Mouse (Mus musculus) ES-E14 (cell line): ENCODE results near the gene Gdf9. TPM values are rescaled to one million over a fixed set of nuclear protein-coding genes. Genes with fewer than 3 reads are reported as not detected.
"Not testable (repeated sequence)": the region's sequence is repeated elsewhere in the genome, so short reads cannot be mapped to it uniquely, and the experiment has no call there.

Source experiments
- DNase-seq: peaks from one replicate; pipeline ENCODE4 v3.0.0-alpha.2; 2013; ENCODE audit warnings: low read depth, low spot score
- H3K27ac ChIP-seq: 2 replicates; pipeline ENCODE4 v1.5.1; 2012; ENCODE audit warnings: low read depth, mild to moderate bottlenecking, low read length, moderate library complexity, mixed read lengths; ENCODE audit not compliant: poor library complexity, insufficient read depth, severe bottlenecking
- H3K36me3 ChIP-seq: 2 replicates; pipeline ENCODE4 v1.6.1; 2012; ENCODE audit warnings: mild to moderate bottlenecking, low read length, moderate library complexity, mixed read lengths; ENCODE audit not compliant: control insufficient read depth, poor library complexity, insufficient read depth, severe bottlenecking
- H3K4me1 ChIP-seq, 2 experiments: fragments of 150-350 bp in 1 of 2; sonication (generic) in 1 of 2; 2 replicates each; pipeline ENCODE4 v1.6.1; 2012; ENCODE audit warnings: low read length in 2 of 2, mild to moderate bottlenecking in 1 of 2, mixed read lengths in 1 of 2; ENCODE audit not compliant: control insufficient read depth in 2 of 2, insufficient read depth in 2 of 2, poor library complexity in 1 of 2
- H3K4me3 ChIP-seq, 2 experiments: fragments of 150-350 bp in 1 of 2; sonication (generic) in 1 of 2; 2 replicates each; pipeline ENCODE4 v1.5.1; 2012; ENCODE audit warnings: low read length in 2 of 2, low read depth in 1 of 2, mild to moderate bottlenecking in 1 of 2, mixed read lengths in 1 of 2; ENCODE audit not compliant: insufficient read depth in 1 of 2, poor library complexity in 1 of 2, severe bottlenecking in 1 of 2
- H3K9ac ChIP-seq: 2 replicates; pipeline ENCODE4 v1.6.1; 2012; ENCODE audit warnings: low read depth, mild to moderate bottlenecking, low read length, mixed read lengths; ENCODE audit not compliant: poor library complexity, insufficient read depth, severe bottlenecking
- H3K9me3 ChIP-seq: fragments of 150-350 bp; sonication (generic); 2 replicates; pipeline ENCODE4 v1.6.1; 2012; ENCODE audit warnings: low read depth, mild to moderate bottlenecking, low read length; ENCODE audit not compliant: control insufficient read depth, insufficient read depth
- CHD2 ChIP-seq: IDR thresholded peaks from 2 replicates; pipeline ENCODE4 v1.6.1; 2014; ENCODE audit warnings: mild to moderate bottlenecking, low read depth, low read length, inconsistent platforms
- HCFC1 ChIP-seq: IDR thresholded peaks from 2 replicates; pipeline ENCODE4 v1.6.1; 2012; ENCODE audit warnings: low read length, inconsistent platforms, borderline replicate concordance; ENCODE audit not compliant: insufficient read depth
- MAFK ChIP-seq: IDR thresholded peaks from 2 replicates; pipeline ENCODE4 v1.6.1; 2014; ENCODE audit warnings: mild to moderate bottlenecking, low read depth, low read length, inconsistent platforms; ENCODE audit not compliant: insufficient read depth
- ZC3H11A ChIP-seq: IDR thresholded peaks from 2 replicates; pipeline ENCODE4 v1.6.1; 2012; ENCODE audit warnings: low read depth, mild to moderate bottlenecking, inconsistent platforms, low read length, borderline replicate concordance
- ZNF384 ChIP-seq: IDR thresholded peaks from 2 replicates; pipeline ENCODE4 v1.6.1; 2012; ENCODE audit warnings: low read depth, low read length, inconsistent platforms
- in situ Hi-C, 2 experiments: fragments of 600-800 bp; cut with MboI; formaldehyde crosslinking; loops; one replicate each; pipeline ENCODE4 v1.15.1; 2025; ENCODE audit warnings: low sequenced_read_pairs in 2 of 2, inconsistent platforms in 1 of 2; ENCODE audit not compliant: unreplicated experiment in 2 of 2
- total RNA-seq: library from RNA; depleted of rRNA; stranded (reverse); fragments of 300-350 nt; gene quantifications from 2 replicates; pipeline ENCODE4 v1.2.3, GENCODE M21; 2012

The Gdf9 gene
- total RNA-seq, 1 experiment: 0.45 TPM

- peaks cover 0 to 1% of the 10 kb centered on the region in 2 experiments; a peak in 1 of 4 replicates for H3K4me1 ChIP-seq
- no peak overlapping the region for H3K9ac ChIP-seq
- H3K36me3 ChIP-seq: peaks cover 8% of the 10 kb centered on the region
- H3K4me3 ChIP-seq: no peak overlapping the region
- no peak overlapping the region for H3K27ac ChIP-seq
- DNase-seq: no peak
- H3K9me3 ChIP-seq: no peaks in the 10 kb centered on the region
- TF ChIP-seq CHD2 (no peak), HCFC1 (no peak), ZC3H11A (no peak), MAFK (no peak), ZNF384 (no peak)
- in situ Hi-C loops: no loop called here
Observed at GRCm38 (mm10) chr11:53425251-53425650, 5.6 kb upstream of the Gdf9 start.

GRCm38 (mm10) chr11:53425711-53426255, 5.0 kb upstream of the Gdf9 start:
- Histone ChIP-seq H3K9ac (no peak overlapping the region), H3K4me1 (peaks cover 0 to 1% of the 10 kb centered on the region in 2 experiments; a peak in 1 of 4 replicates), H3K9me3 (no peaks in the 10 kb centered on the region), H3K4me3 (no peak overlapping the region), H3K27ac (no peak overlapping the region), H3K36me3 (peaks cover 7% of the 10 kb centered on the region)
- in situ Hi-C loops: no loop called here
- TF ChIP-seq MAFK (no peak), CHD2 (no peak), ZNF384 (no peak), HCFC1 (no peak), ZC3H11A (no peak)
- no peak for DNase-seq

- peak; percentile 60; the same call in 1 of the 2 replicates for TF ChIP-seq ZNF384
- H3K4me1 ChIP-seq, H3K36me3 ChIP-seq, H3K9ac ChIP-seq, H3K9me3 ChIP-seq, DNase-seq, H3K27ac ChIP-seq, H3K4me3 ChIP-seq, in situ Hi-C loops: not testable (repeated sequence)
Observed at GRCm38 (mm10) chr11:53426914-53427313, 3.9 kb upstream of the Gdf9 start.

- Histone ChIP-seq H3K27ac (no peak overlapping the region), H3K9ac (no peak overlapping the region), H3K36me3 (peaks cover 5% of the 10 kb centered on the region), H3K9me3 (no peaks in the 10 kb centered on the region), H3K4me3 (no peak overlapping the region), H3K4me1 (peaks cover 0 to 1% of the 10 kb centered on the region in 2 experiments; a peak in 2 of 4 replicates)
- TF ChIP-seq HCFC1 (no peak), ZNF384 (no peak), ZC3H11A (no peak), MAFK (no peak), CHD2 (no peak)
- in situ Hi-C loops: no loop called here
- DNase-seq: no peak
Observed at GRCm38 (mm10) chr11:53427993-53428715, 2.7 kb upstream of the Gdf9 start.

GRCm38 (mm10) chr11:53428716-53429057, 2.1 kb upstream of the Gdf9 start:
- TF ChIP-seq ZNF384 (no peak), ZC3H11A (no peak), HCFC1 (no peak)
- Histone ChIP-seq H3K9ac (no peak overlapping the region), H3K4me1 (peaks cover 0 to 1% of the 10 kb centered on the region in 2 experiments; a peak in 2 of 4 replicates), H3K9me3 (no peaks in the 10 kb centered on the region), H3K36me3 (peaks cover 5% of the 10 kb centered on the region), H3K4me3 (no peak overlapping the region), H3K27ac (no peak overlapping the region)
- no peak for DNase-seq
- in situ Hi-C loops: no loop called here
